Mouse (Mus musculus): Measurements from ENCODE around the gene Strn4. TPM values are rescaled to one million over a fixed set of nuclear protein-coding genes. Genes with fewer than 3 reads are reported as not detected.

Gene Strn4
- polyA plus RNA-seq, 1 experiment from 2014 or later = 18.4 TPM

- WGBS (ENCODE audit: insufficient replicate concordance) = 75% methylated on average over 18 of the region's 18 CpGs
- TF ChIP-seq EP300 (IDR thresholded peaks at IDR 0.05; ENCODE audit: low read depth) (no peak), CTCF (IDR thresholded peaks at IDR 0.05; ENCODE audit: low read depth) (no peak)
- no peak overlapping the region for H3K4me3 ChIP-seq (ENCODE audit: low read depth, low read length)
- H3K27ac ChIP-seq (ENCODE audit: low read depth) = no peak overlapping the region
- H3K36me3 ChIP-seq (replicated peaks; ENCODE audit: insufficient read depth, low read length) = peaks cover 53% of the 10 kb centered on the region
- no peak overlapping the region for H3K4me2 ChIP-seq (ENCODE audit: low read depth, low read length)
- no peak for ATAC-seq
- no peak for DNase-seq
- H3K9me3 ChIP-seq (ENCODE audit: low read length) = no peaks in the 10 kb centered on the region
- no peaks in the 10 kb centered on the region for H3K27me3 ChIP-seq (ENCODE audit: insufficient read depth, low read length)
- peaks cover 14% of the 10 kb centered on the region for H3K4me1 ChIP-seq (ENCODE audit: insufficient read depth)
- no peak overlapping the region for H3K9ac ChIP-seq (replicated peaks)
Observed at GRCm38 (mm10) chr7:16837916-16838803, 22.5 kb downstream of the Strn4 start.

DNA sequence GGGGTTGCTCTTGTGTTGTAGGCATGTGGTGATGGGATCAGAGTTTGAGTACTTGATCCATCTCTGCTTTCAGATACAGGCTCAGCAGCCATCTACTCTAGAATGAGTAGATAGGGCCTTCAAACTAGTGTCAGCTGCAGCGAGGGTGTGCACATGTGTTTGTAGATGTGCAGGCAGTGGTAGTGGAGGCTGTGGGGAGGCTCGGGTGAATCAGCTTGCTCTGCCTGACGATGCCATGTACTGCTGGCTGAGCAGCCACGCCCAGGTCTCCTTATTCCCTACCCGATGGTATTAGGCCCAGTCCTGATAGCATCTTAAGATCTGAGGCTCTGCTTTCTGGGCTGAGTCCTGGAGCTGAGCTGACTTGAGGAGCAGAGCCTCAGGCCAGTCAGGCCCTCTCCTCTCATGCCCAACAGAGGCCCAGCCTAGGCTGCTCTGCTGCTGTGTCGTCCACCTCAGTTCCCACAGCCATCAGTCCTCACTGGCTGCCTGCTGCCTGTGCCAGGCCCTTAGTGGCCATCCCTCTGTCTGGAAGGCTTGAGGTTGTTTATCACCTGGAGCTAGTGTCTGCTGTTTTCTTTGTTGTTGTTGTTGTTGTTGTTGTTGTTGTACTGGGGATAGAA lies 23.2 kb downstream of the Strn4 start:
- no peaks in the 10 kb centered on the region for H3K9me3 ChIP-seq (ENCODE audit: low read length)
- H3K4me3 ChIP-seq (ENCODE audit: low read depth, low read length) = no peak overlapping the region
- TF ChIP-seq CTCF (IDR thresholded peaks at IDR 0.05; ENCODE audit: low read depth) (no peak), EP300 (IDR thresholded peaks at IDR 0.05; ENCODE audit: low read depth) (no peak)
- H3K27me3 ChIP-seq (ENCODE audit: insufficient read depth, low read length) = no peaks in the 10 kb centered on the region
- ATAC-seq (no peak), DNase-seq (no peak)
- H3K36me3 ChIP-seq (replicated peaks; ENCODE audit: insufficient read depth, low read length) = peaks cover 47% of the 10 kb centered on the region
- H3K27ac ChIP-seq (ENCODE audit: low read depth) = no peak overlapping the region
- peaks cover 19% of the 10 kb centered on the region for H3K4me1 ChIP-seq (ENCODE audit: insufficient read depth)
- no peak overlapping the region for H3K9ac ChIP-seq (replicated peaks)
- 61% methylated on average over 6 of the region's 6 CpGs for whole genome bisulfite sequencing (ENCODE audit: insufficient replicate concordance)
- H3K4me2 ChIP-seq (ENCODE audit: low read depth, low read length) = no peak overlapping the region

DNA sequence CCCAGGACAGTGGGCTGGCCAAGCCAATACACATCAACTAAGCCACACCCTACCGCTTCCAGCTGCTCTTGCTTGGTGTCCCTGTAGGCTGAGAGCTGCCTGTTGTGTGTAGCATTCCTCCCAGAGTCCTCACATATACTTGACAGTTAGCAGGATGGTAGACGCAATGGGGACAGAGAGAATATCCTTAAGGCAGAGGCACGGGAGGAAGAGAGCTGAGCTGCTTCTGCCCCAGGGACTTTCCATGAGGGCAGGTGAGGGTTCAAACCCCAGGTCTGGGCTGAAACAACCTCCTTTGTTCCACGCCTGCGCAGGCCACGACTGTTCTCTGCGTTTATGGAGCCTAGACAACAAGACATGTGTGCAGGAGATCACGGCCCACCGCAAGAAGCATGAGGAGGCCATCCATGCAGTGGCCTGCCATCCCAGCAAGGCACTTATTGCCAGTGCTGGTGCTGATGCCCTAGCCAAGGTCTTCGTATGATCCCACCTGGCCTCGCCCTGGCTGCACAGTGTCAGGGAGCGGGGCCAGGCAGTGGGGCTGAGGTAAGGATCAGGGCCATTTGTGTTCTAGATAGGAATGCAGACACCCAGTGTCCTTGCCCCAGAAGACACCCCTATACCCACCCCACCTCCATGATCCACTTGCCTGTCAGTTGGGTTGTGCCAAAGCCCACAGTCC lies 23.9 kb downstream of the Strn4 start:
- no peak overlapping the region for H3K27ac ChIP-seq (ENCODE audit: low read depth)
- WGBS (ENCODE audit: insufficient replicate concordance) = 91% methylated on average over 12 of the region's 12 CpGs

DNA sequence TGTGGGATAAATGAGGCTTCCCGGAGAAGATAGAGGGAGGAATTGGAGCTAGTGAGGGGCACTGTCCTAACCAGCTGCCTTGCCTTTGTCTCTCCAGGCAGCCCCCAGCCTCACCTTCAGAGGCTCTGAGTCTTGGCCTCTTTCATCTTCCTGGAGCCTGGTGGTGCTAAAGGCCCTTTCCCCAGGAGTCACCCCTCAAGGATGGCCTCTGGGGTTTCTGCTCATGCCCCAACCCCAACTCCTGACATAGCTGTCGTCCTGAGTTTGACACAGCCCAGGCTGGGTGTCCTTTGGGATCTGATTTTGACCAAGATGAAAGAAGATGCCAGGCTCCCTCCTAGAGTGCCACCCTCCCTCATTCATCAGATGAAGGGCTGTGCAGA lies 24.4 kb downstream of the Strn4 start:
- H3K4me3 ChIP-seq (ENCODE audit: low read depth, low read length) = no peak overlapping the region
- H3K9ac ChIP-seq (replicated peaks) = no peak overlapping the region
- H3K4me1 ChIP-seq (ENCODE audit: insufficient read depth) = peaks cover 27% of the 10 kb centered on the region
- 93% methylated on average over 2 of the region's 2 CpGs for WGBS (ENCODE audit: insufficient replicate concordance)
- TF ChIP-seq EP300 (IDR thresholded peaks at IDR 0.05; ENCODE audit: low read depth) = no peak
- TF ChIP-seq CTCF (IDR thresholded peaks at IDR 0.05; ENCODE audit: low read depth) = no peak
- H3K27ac ChIP-seq (ENCODE audit: low read depth) = no peak overlapping the region
- no peaks in the 10 kb centered on the region for H3K9me3 ChIP-seq (ENCODE audit: low read length)
- peaks cover 36% of the 10 kb centered on the region for H3K36me3 ChIP-seq (replicated peaks; ENCODE audit: insufficient read depth, low read length)
- no peak for DNase-seq
- H3K27me3 ChIP-seq (ENCODE audit: insufficient read depth, low read length) = no peaks in the 10 kb centered on the region
- ATAC-seq = no peak
- H3K4me2 ChIP-seq (ENCODE audit: low read depth, low read length) = no peak overlapping the region

More for the DNA sequence above, 23.9 kb downstream of the Strn4 start:
- Histone ChIP-seq H3K4me2 (ENCODE audit: low read depth, low read length) (no peak overlapping the region), H3K36me3 (replicated peaks; ENCODE audit: insufficient read depth, low read length) (peaks cover 41% of the 10 kb centered on the region), H3K4me1 (ENCODE audit: insufficient read depth) (peaks cover 25% of the 10 kb centered on the region), H3K9ac (replicated peaks) (no peak overlapping the region), H3K27me3 (ENCODE audit: insufficient read depth, low read length) (no peaks in the 10 kb centered on the region), H3K4me3 (ENCODE audit: low read depth, low read length) (no peak overlapping the region), H3K9me3 (ENCODE audit: low read length) (no peaks in the 10 kb centered on the region)
- TF ChIP-seq EP300 (IDR thresholded peaks at IDR 0.05; ENCODE audit: low read depth) = no peak
- TF ChIP-seq CTCF (IDR thresholded peaks at IDR 0.05; ENCODE audit: low read depth) = no peak
- DNase-seq (no peak), ATAC-seq (no peak)

GRCm38 (mm10) chr7:16841078-16841477 lies 25.4 kb downstream of the Strn4 start:
- Histone ChIP-seq H3K4me1 (ENCODE audit: insufficient read depth) (peaks cover 35% of the 10 kb centered on the region), H3K27me3 (ENCODE audit: insufficient read depth, low read length) (no peaks in the 10 kb centered on the region), H3K4me3 (ENCODE audit: low read depth, low read length) (no peak overlapping the region), H3K27ac (ENCODE audit: low read depth) (peak overlapping the region; percentile 73), H3K36me3 (replicated peaks; ENCODE audit: insufficient read depth, low read length) (peaks cover 36% of the 10 kb centered on the region), H3K4me2 (ENCODE audit: low read depth, low read length) (no peak overlapping the region), H3K9me3 (ENCODE audit: low read length) (no peaks in the 10 kb centered on the region), H3K9ac (replicated peaks) (no peak overlapping the region)
- WGBS (ENCODE audit: insufficient replicate concordance) = 44% methylated on average over 4 of the region's 4 CpGs
- ATAC-seq (no peak), DNase-seq (no peak)
- TF ChIP-seq CTCF (IDR thresholded peaks at IDR 0.05; ENCODE audit: low read depth) = no peak

Data from liver, postnatal 0 days (tissue).